Mouse (Mus musculus) Patski (cell line): Measurements from ENCODE around the gene Mtss1l. TPM values are rescaled to one million over a fixed set of nuclear protein-coding genes. Genes with fewer than 3 reads are reported as not detected.

Source experiments
- ATAC-seq: fragments of 100-300 bp; one replicate; pipeline ENCODE4 v1.8.0; 2021
- CTCF ChIA-PET: fragments of 350-600 bp; sonication (Branson Sonifier 250); formaldehyde crosslinking; loops from one replicate; lab custom pipeline; 2022; ENCODE audit warnings: inconsistent platforms; lab: Charles Lee
- POLR2A ChIA-PET: fragments of 350-600 bp; sonication (Branson Sonifier 250); formaldehyde crosslinking; loops from one replicate; lab custom pipeline; 2022; ENCODE audit warnings: antibody characterized with exemption, inconsistent platforms; lab: Charles Lee
- DNase-seq: peaks from one replicate; pipeline ENCODE4 v3.0.0-alpha.2; 2011; ENCODE audit warnings: low read depth, low spot score
- H3K27me3 ChIP-seq: fragments of 371-371 bp; one replicate; pipeline ENCODE4 v1.5.1; 2021
- CTCF ChIP-seq: fragments of 100-300 bp; IDR thresholded peaks from one replicate; pipeline ENCODE4 v1.5.1; 2021
- in situ Hi-C: fragments of 300-500 bp; cut with MboI; formaldehyde crosslinking; loops from 3 replicates; pipeline ENCODE4 v1.11.1; 2018; ENCODE audit warnings: low pct_unique_long_range_greater_than_20kb, mixed read lengths
- polyA plus RNA-seq: library from polyadenylated mRNA; unstranded; gene quantifications from one replicate; pipeline ENCODE4 v1.2.3, GENCODE M21; 2021

The Mtss1l gene
- polyA plus RNA-seq, 1 experiment from 2014 or later: 17.4 TPM

DNA sequence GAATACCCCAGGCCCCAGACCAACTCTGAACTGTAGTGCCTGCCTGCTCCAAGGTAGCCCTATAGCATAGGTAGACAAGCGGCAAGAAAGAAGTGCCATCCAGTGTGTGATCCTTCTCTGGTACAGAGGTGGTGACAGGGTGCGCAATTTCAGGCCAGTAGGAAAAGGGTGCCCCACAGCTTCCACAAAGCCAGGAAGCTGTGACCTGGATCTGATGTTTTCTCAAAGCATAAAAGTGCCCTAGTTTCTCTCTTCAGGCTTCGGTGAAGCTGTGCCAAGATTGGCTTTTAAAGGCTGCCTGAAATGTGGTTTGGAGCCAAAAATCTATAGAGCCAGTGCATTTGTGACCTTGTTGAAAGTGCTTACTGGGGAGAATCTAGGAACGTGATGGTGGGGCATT lies 26.4 kb upstream of the Mtss1l start:
- H3K27me3 ChIP-seq: no peaks in the 10 kb centered on the region
- TF ChIP-seq CTCF: no peak
- CTCF ChIA-PET: interaction anchor here (1.6 kb wide), 1 partner anchor 11 kb away, joined by 6 read pairs; no protein-coding TSS in a partner anchor
- DNase-seq (no peak), ATAC-seq (no peak)
- POLR2A ChIA-PET: no interaction called here
- in situ Hi-C loops: no loop called here

DNA sequence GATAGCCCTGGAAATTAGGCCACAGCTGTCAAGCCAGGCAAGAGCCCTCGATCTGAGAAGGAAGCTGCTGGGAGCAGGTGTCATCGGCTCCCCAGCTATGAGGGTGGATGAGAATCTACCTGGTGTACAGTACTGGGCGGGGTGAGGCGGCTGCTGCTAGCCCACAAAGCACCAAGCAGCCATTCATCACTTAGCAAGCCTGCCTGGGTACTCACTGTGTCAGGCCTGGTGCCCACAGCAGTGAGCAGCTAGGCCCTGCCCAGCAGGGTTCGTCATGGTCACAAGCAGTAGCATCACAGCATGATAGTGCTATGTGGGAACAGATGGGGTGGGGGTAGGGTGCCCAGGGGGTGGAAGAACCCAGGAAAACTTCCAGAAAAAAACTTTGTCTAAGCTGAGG lies 25.8 kb upstream of the Mtss1l start:
- DNase-seq: no peak
- in situ Hi-C loops: no loop called here
- no peak for TF ChIP-seq CTCF
- ChIA-PET CTCF (interaction anchor here (0.9 kb wide), 1 partner anchor 9 kb away, joined by 3 read pairs; no protein-coding TSS in a partner anchor), POLR2A (no interaction called here)
- H3K27me3 ChIP-seq: no peaks in the 10 kb centered on the region
- no peak for ATAC-seq

GRCm38 (mm10) chr8:110696051-110696450 lies 25.2 kb upstream of the Mtss1l start:
- H3K27me3 ChIP-seq: no peaks in the 10 kb centered on the region
- ChIA-PET CTCF (interaction anchor here (0.9 kb wide), 1 partner anchor 8 kb away, joined by 3 read pairs; no protein-coding TSS in a partner anchor), POLR2A (no interaction called here)
- TF ChIP-seq CTCF: no peak
- ATAC-seq (no peak), DNase-seq (no peak)
- in situ Hi-C loops: no loop called here

DNA sequence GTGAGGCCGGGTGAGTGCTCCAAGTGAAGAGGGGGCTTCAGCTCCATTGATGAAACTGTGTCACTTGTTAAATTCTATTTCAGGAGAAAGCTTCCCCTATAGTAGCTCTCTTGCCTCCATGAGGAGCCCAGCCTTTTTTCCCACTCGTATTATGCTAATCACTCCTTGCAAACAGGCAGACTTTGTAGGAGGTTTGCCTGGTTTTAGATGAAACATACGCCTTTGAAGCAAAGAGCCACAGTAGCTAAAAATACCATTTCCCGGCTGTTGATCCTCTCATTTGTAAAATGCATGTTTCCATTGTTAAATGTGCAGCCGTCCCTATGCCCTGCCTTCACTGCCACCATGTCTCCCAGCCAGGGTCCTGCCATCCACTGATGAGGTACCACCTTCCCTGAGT lies 23.7 kb upstream of the Mtss1l start:
- no peaks in the 10 kb centered on the region for H3K27me3 ChIP-seq
- ATAC-seq (no peak), DNase-seq (no peak)
- TF ChIP-seq CTCF: no peak
- CTCF ChIA-PET: no interaction called here
- POLR2A ChIA-PET: interaction anchor here (1.1 kb wide), 1 partner anchor 8 kb away, joined by 3 read pairs; no protein-coding TSS in a partner anchor
- in situ Hi-C loops: no loop called here

- TF ChIP-seq CTCF: no peak
- POLR2A ChIA-PET: no interaction called here
- in situ Hi-C loops: no loop called here
- CTCF ChIA-PET: no interaction called here
- DNase-seq (no peak), ATAC-seq (no peak)
- H3K27me3 ChIP-seq: no peaks in the 10 kb centered on the region
Measured at GRCm38 (mm10) chr8:110698098-110698497, 23.2 kb upstream of the Mtss1l start.

GRCm38 (mm10) chr8:110699501-110699900 lies 21.8 kb upstream of the Mtss1l start:
- ChIA-PET POLR2A (interaction anchor here (0.5 to 0.7 kb wide), 2 partner anchors 245 to 332 kb away, joined by 3 to 11 read pairs; partner anchors contain the start of gene Ddx19b), CTCF (no interaction called here)
- no peak for TF ChIP-seq CTCF
- no peak for ATAC-seq
- in situ Hi-C loops: no loop called here
- no peaks in the 10 kb centered on the region for H3K27me3 ChIP-seq
- DNase-seq: no peak

DNA sequence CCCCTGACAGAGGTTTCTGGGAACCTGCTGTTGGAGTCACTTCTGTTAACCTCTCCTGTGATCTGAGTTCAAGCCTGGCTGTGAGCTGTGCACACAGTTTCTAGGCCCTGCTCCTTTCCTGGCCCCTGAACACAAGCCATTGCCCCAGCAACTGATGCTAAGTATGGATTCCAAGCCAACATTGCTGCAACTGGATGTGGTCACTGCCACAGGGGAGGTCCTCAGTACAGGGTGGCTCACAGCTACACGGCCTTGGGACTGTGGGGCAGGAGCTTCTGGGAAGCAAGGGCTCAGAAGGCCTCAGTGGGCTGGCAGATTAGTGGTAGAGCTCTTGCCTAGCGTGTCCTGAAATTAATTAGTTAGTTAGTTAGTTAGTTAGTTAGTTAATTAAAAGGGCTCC lies 20.7 kb upstream of the Mtss1l start:
- DNase-seq: no peak
- TF ChIP-seq CTCF: no peak

DNA sequence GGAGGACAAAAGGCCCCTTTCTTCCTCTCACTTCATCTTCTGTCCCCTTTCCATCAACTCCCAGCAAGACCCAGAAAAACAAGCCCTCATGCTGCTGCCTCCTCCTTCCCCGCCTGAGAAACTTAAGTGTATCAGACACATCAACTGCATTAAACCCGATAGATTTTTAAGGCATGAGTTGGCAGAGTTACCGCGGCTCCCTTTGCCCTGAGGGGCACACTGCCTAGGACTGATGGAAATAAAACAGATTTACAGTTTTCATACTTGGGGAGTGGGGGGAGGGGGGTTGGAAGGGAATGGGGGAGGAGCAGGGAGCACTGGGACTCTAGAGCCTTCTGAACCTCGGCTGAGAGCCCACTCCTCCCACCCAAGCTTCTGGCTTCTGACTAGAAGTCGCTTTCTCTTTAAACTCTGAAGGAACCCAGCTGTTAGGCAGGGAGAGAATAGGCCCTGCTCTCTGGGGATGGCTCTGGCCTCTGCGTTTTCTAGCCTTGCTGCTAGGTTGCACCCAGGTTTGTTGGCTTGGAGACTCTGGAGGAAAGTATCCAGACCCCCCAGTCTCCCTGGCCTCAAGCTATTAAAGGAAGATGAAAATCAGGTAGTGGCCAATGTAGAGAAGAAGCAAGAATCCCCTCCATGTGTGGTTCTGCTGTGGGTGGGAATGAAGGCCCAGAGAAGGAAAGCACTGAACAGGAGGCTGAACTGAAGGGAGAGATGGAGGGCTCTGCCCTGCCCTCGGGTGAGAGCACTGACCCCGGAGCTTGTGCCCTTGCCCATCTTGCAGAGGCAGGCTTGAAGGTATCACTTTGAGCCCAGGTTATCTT lies 18.4 kb upstream of the Mtss1l start:
- ATAC-seq (no peak), DNase-seq (peak; percentile 48)
- no peaks in the 10 kb centered on the region for H3K27me3 ChIP-seq
- no peak for TF ChIP-seq CTCF
- ChIA-PET CTCF (interaction anchor here (0.6 to 1.4 kb wide), 2 partner anchors 22 to 52 kb away, joined by 3 read pairs; no protein-coding TSS in a partner anchor), POLR2A (interaction anchor here (0.7 to 1.6 kb wide), 3 partner anchors 12 to 21 kb away, joined by 3 to 6 read pairs (median 3); no protein-coding TSS in a partner anchor)
- in situ Hi-C loops: no loop called here

More for the DNA sequence above, 20.7 kb upstream of the Mtss1l start:
- no peak for ATAC-seq
- ChIA-PET CTCF (no interaction called here), POLR2A (no interaction called here)
- no peaks in the 10 kb centered on the region for H3K27me3 ChIP-seq
- in situ Hi-C loops: no loop called here

GRCm38 (mm10) chr8:110703460-110704061 lies 17.7 kb upstream of the Mtss1l start:
- DNase-seq: no peak
- POLR2A ChIA-PET: interaction anchor here (1.4 to 1.6 kb wide), 2 partner anchors 10 to 14 kb away, joined by 3 to 6 read pairs; no protein-coding TSS in a partner anchor

DNA sequence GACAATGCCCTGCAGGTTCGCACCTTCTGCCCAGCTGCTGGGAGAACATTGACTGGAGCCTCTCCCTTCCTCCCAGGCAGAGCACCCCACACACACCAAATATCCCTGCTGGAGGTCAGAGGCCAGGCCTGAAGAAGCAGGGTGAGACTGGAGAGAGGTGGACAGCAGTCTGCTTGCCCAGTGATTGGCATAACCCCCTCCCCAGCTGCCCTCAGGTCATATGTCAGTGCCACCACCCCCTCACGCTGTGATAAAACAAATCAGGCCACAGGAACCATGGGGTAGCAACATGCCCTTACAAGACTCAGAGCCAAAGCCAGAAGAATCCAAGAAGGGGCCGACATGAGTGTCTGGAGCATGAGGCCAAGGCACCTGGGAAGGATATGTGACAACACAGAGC lies 17.2 kb upstream of the Mtss1l start:
- DNase-seq: no peak
- ChIA-PET POLR2A (interaction anchor here (0.8 to 1.6 kb wide), 3 partner anchors 10 to 18 kb away, joined by 3 to 6 read pairs (median 3); no protein-coding TSS in a partner anchor), CTCF (interaction anchor here (1.3 to 1.4 kb wide), 2 partner anchors 8 to 16 kb away, joined by 3 to 4 read pairs; no protein-coding TSS in a partner anchor)
- no peaks in the 10 kb centered on the region for H3K27me3 ChIP-seq
- in situ Hi-C loops: no loop called here
- TF ChIP-seq CTCF: no peak
- ATAC-seq: no peak

More at GRCm38 (mm10) chr8:110703460-110704061, 17.7 kb upstream of the Mtss1l start:
- no peak for TF ChIP-seq CTCF
- H3K27me3 ChIP-seq: no peaks in the 10 kb centered on the region
- CTCF ChIA-PET: interaction anchor here (0.6 to 1.4 kb wide), 2 partner anchors 16 to 21 kb away, joined by 3 to 4 read pairs; no protein-coding TSS in a partner anchor
- in situ Hi-C loops: no loop called here
- no peak for ATAC-seq
